Mouse (Mus musculus) embryonic fibroblast, embryonic 13.5 days (primary cell): ENCODE data around the gene Itgb5. TPM values are rescaled to one million over a fixed set of nuclear protein-coding genes. Genes with fewer than 3 reads are reported as not detected.
A peak's percentile ranks its signal among the peaks of the same experiment; 100 is the strongest.

Source experiments
- H3K27ac ChIP-seq: 2 replicates; pipeline ENCODE4 v1.5.1; 2012; ENCODE audit warnings: low read length, control low read depth, inconsistent platforms; ENCODE audit not compliant: insufficient read depth
- H3K4me1 ChIP-seq: 2 replicates; pipeline ENCODE4 v1.6.1; 2011; ENCODE audit warnings: low read length; ENCODE audit not compliant: control insufficient read depth, insufficient read depth
- H3K4me3 ChIP-seq: 2 replicates; pipeline ENCODE4 v1.5.1; 2011; ENCODE audit warnings: mild to moderate bottlenecking, control low read depth, low read length; ENCODE audit not compliant: insufficient read depth
- CTCF ChIP-seq: IDR thresholded peaks from 2 replicates; pipeline ENCODE4 v1.5.1; 2011; ENCODE audit warnings: mild to moderate bottlenecking, control low read depth, low read length, moderate library complexity, borderline replicate concordance; ENCODE audit not compliant: insufficient read depth
- POLR2A ChIP-seq: IDR thresholded peaks from 2 replicates; pipeline ENCODE4 v1.6.1; 2011; ENCODE audit warnings: low read depth, mild to moderate bottlenecking, control low read depth, low read length, moderate library complexity
- polyA plus RNA-seq: library from polyadenylated mRNA; stranded (reverse); fragments of >200 nt; gene quantifications from 2 replicates; pipeline ENCODE4 v1.2.4, GENCODE M21; 2011; ENCODE audit warnings: low read depth; ENCODE audit not compliant: missing spikeins, insufficient read length

Itgb5 gene
- polyA plus RNA-seq, 1 experiment: 348 TPM

DNA sequence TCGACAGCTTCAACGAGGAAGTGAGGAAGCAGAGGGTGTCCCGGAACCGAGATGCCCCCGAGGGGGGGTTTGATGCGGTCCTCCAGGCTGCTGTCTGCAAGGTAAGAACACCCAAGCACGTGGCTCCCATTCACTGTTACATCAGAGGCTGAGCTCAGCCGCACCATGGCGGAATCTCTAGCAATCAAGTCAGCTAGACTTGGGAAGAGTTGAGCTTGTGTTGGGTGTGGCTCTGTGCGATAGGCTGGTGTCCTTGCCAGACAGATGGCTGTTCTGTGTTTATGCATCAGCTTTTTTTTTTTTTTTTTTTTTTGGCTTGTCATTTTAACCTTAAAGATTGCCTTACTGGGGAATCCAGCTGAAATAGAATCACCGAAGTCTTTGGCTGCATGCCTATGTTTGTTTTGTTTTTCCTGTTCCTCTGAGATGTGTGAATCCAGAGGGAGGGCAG is 55.6 kb downstream of the Itgb5 start:
- Histone ChIP-seq H3K4me1 (peaks cover 34% of the 10 kb centered on the region), H3K27ac (peak overlapping the region; percentile 54)
- no peak for TF ChIP-seq CTCF
- no peak for TF ChIP-seq POLR2A

GRCm38 (mm10) chr16:33885671-33886328 is 56.3 kb downstream of the Itgb5 start:
- no peak overlapping the region for H3K4me3 ChIP-seq
- no peak for TF ChIP-seq POLR2A
- no peak for TF ChIP-seq CTCF
- H3K4me1 ChIP-seq: peaks cover 35% of the 10 kb centered on the region
- peak overlapping the region; percentile 54; the same call in 1 of the 2 replicates for H3K27ac ChIP-seq

More for the DNA sequence above, 55.6 kb downstream of the Itgb5 start:
- no peak overlapping the region for H3K4me3 ChIP-seq

DNA sequence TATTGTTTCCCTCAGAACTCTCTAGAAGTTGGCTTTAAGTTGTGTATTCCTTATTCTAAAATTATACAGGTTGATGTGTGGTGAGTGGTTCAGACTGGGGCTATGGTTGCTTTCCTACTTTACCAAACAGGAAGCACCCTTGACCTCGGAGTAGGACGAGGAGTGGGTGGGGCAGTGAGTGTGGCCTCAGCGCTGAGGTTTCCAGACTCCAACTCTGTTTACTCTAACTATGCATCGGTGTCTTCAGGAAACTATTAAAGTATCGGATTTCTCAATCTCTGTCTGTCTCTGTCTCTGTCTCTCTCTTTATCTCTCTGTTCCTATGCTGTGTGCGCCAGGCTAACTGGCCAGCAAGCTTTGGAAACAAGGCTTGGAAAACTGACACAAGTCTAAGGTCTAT is 57.2 kb downstream of the Itgb5 start:
- H3K4me1 ChIP-seq: peaks cover 40% of the 10 kb centered on the region
- no peak for TF ChIP-seq CTCF
- TF ChIP-seq POLR2A: no peak
- peak overlapping the region; percentile 54 for H3K27ac ChIP-seq
- H3K4me3 ChIP-seq: no peak overlapping the region

GRCm38 (mm10) chr16:33887981-33888380 is 58.5 kb downstream of the Itgb5 start:
- Histone ChIP-seq H3K27ac (peak overlapping the region; percentile 38), H3K4me3 (no peak overlapping the region), H3K4me1 (peaks cover 42% of the 10 kb centered on the region)
- TF ChIP-seq CTCF: no peak

GRCm38 (mm10) chr16:33889000-33889607 is 59.6 kb downstream of the Itgb5 start:
- no peak for TF ChIP-seq CTCF
- no peak for TF ChIP-seq POLR2A
- Histone ChIP-seq H3K27ac (peak overlapping the region; percentile 84), H3K4me1 (peaks cover 44% of the 10 kb centered on the region), H3K4me3 (no peak overlapping the region)

DNA sequence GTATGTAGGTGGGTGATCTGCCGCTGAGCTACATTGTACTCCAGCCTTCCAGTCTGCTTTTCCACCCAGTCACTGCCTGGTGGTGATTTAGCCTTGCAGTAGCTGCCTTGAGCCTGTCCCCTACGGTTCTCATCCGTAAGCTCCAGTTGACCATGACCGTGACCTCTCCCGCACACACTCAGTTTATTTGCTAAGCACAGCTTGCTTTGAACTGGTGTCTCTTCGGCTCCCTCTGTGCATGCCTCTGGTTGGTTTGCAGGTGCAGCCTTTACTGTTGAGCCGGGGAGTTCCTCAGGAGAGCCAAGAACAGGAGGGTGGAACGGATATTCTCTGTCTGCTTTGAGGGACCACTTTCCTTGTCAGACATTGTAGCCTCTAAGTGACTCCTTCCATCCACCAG is 61.6 kb downstream of the Itgb5 start:
- Histone ChIP-seq H3K4me1 (peaks cover 43% of the 10 kb centered on the region), H3K27ac (peak overlapping the region; percentile 84), H3K4me3 (no peak overlapping the region)
- TF ChIP-seq CTCF (no peak), POLR2A (no peak)

GRCm38 (mm10) chr16:33891561-33892281 is 62.3 kb downstream of the Itgb5 start:
- peak overlapping the region; percentile 84 for H3K27ac ChIP-seq
- H3K4me3 ChIP-seq: no peak overlapping the region
- peaks cover 41% of the 10 kb centered on the region for H3K4me1 ChIP-seq
- TF ChIP-seq CTCF (no peak), POLR2A (no peak)

- no peak overlapping the region for H3K4me3 ChIP-seq
- peaks cover 41% of the 10 kb centered on the region for H3K4me1 ChIP-seq
- no peak for TF ChIP-seq CTCF
- no peak for TF ChIP-seq POLR2A
- peak overlapping the region; percentile 84 for H3K27ac ChIP-seq
These were observed 63.1 kb downstream of the Itgb5 start for GRCm38 (mm10) chr16:33892539-33892938.

- Histone ChIP-seq H3K27ac (no peak overlapping the region), H3K4me3 (no peak overlapping the region), H3K4me1 (peaks cover 30% of the 10 kb centered on the region)
- TF ChIP-seq CTCF: no peak
- TF ChIP-seq POLR2A: no peak
These were observed 64.3 kb downstream of the Itgb5 start for GRCm38 (mm10) chr16:33893796-33894195.

DNA sequence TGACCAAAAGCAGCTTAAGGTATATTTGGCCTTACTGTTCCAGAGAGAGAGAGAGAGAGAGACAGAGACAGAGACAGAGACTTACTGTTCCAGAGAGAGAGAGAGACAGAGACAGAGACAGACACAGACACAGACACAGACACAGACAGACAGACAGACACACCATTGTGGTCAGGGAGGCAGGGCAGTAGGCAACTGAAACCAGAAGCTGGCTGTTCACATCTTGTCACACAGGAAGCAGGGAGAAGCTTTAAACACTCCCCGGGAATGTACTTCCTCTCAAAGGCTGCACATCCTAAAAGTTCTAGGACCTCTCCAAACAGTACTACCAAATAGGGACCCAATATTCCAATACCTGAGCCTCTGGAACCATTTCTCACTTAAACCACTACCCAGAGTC is 65.0 kb downstream of the Itgb5 start:
- H3K4me3 ChIP-seq: no peak overlapping the region
- no peak overlapping the region; the same call in 1 of the 2 replicates for H3K27ac ChIP-seq
- H3K4me1 ChIP-seq: peaks cover 27% of the 10 kb centered on the region
- no peak for TF ChIP-seq POLR2A
- no peak for TF ChIP-seq CTCF
